ENCODE assay signal across 11 mouse cellular contexts in the genomic region with DNA sequence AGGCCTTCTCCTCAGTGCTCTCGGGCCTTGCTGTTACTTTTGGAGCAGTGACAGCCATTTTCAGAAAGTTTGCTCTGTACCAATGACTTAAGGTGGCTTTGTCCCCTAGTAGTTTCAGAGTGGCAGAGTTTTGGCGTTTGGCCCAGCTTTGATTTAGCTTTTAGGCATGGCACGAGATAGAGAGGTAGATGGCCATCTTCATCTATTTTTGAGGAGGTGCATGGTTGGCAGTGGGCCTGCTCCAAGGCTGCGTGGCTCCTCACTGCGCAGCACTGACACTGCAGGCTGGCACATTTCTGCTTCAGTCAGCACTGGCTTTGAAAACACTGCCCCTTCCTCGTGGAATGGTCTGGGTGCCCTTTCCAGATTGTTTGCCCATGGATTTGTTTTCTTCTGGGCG.
A peak's percentile ranks its signal among the peaks of the same experiment; 100 is the strongest.
DNase-seq lines count a peak whose midpoint lies in the region; ATAC-seq and TF ChIP-seq lines count a peak whose summit lies in the region.
"Had no signal": no experiment of that assay in that cellular context is flagged by ENCODE, and none has a peak within 500 bp of the region (broad histone marks: within the 10 kb centered on the region; RNA-seq: fewer than 3 reads in every experiment).

No protein-coding gene starts in this region.

- no peak for TF ChIP-seq CTCF in testis, adult 2 months (IDR thresholded peaks at IDR 0.05; ENCODE audit: control insufficient read depth, insufficient read depth, insufficient replicate concordance, low read depth, low read length)
- TF ChIP-seq CTCF in stomach, postnatal 0 days (IDR thresholded peaks at IDR 0.05; ENCODE audit: low read depth), result no peak

- TF ChIP-seq POLR2A in testis, adult 2 months (IDR thresholded peaks at IDR 0.05; ENCODE audit: control insufficient read depth, low read depth, low read length), result no peak

- WGBS in hindbrain, embryonic 13.5 days, result 74% methylated on average over 7 of the region's 7 CpGs
- WGBS in hindbrain, embryonic 12.5 days, result 83% methylated on average over 7 of the region's 7 CpGs
- 65% methylated on average over 7 of the region's 7 CpGs for WGBS in heart, embryonic 13.5 days
- WGBS in stomach, postnatal 0 days, result 49% methylated on average over 7 of the region's 7 CpGs

- TF ChIP-seq EP300 in stomach, postnatal 0 days (optimal IDR thresholded peaks at IDR 0.05), result no peak

- ATAC-seq in hindbrain, embryonic 13.5 days (ENCODE audit: low FRiP score), result no peak
- no peak for ATAC-seq in hindbrain, embryonic 12.5 days (ENCODE audit: low FRiP score)
- ATAC-seq in heart, embryonic 13.5 days (ENCODE audit: extremely low read depth, insufficient number of reproducible peaks, low FRiP score, low TSS enrichment), result no peak
- no peak for ATAC-seq in stomach, postnatal 0 days (ENCODE audit: low FRiP score, low TSS enrichment)
- ATAC-seq: intestine, embryonic 15.5 days had no signal

- H3K9ac ChIP-seq in hindbrain, embryonic 13.5 days, result no peak overlapping the region
- H3K9ac ChIP-seq in hindbrain, embryonic 12.5 days, result no peak overlapping the region
- H3K9ac ChIP-seq in heart, embryonic 13.5 days, result peak overlapping the region; percentile 29; the same call in 1 of the 2 replicates
- no peak overlapping the region for H3K9ac ChIP-seq in stomach, postnatal 0 days (ENCODE audit: low read length)
- H3K9ac ChIP-seq: intestine, embryonic 15.5 days had no signal

- H3K4me2 ChIP-seq in hindbrain, embryonic 13.5 days, result no peak overlapping the region
- no peak overlapping the region for H3K4me2 ChIP-seq in hindbrain, embryonic 12.5 days (replicated peaks)
- no peak overlapping the region for H3K4me2 ChIP-seq in heart, embryonic 13.5 days
- no peak overlapping the region for H3K4me2 ChIP-seq in stomach, postnatal 0 days (replicated peaks; ENCODE audit: low read depth)
- H3K4me2 ChIP-seq: intestine, embryonic 15.5 days had no signal

- no peak overlapping the region for H3K4me3 ChIP-seq in hindbrain, embryonic 13.5 days
- H3K4me3 ChIP-seq in hindbrain, embryonic 12.5 days, result no peak overlapping the region
- H3K4me3 ChIP-seq in testis, adult 2 months (ENCODE audit: control insufficient read depth, low read depth, low read length), result no peak overlapping the region
- H3K4me3 ChIP-seq in heart, embryonic 13.5 days, result no peak overlapping the region
- no peak overlapping the region for H3K4me3 ChIP-seq in stomach, postnatal 0 days (ENCODE audit: low read depth, low read length)
- H3K4me3 ChIP-seq: intestine, embryonic 15.5 days had no signal

- no peaks in the 10 kb centered on the region for H3K9me3 ChIP-seq in hindbrain, embryonic 13.5 days
- H3K9me3 ChIP-seq in hindbrain, embryonic 12.5 days (replicated peaks), result no peaks in the 10 kb centered on the region
- no peaks in the 10 kb centered on the region for H3K9me3 ChIP-seq in heart, embryonic 13.5 days
- no peaks in the 10 kb centered on the region for H3K9me3 ChIP-seq in stomach, postnatal 0 days (ENCODE audit: control insufficient read depth, low read length)
- H3K9me3 ChIP-seq: intestine, embryonic 15.5 days had no signal

- H3K36me3 ChIP-seq in hindbrain, embryonic 13.5 days, result peaks cover 18% of the 10 kb centered on the region
- peaks cover 11% of the 10 kb centered on the region for H3K36me3 ChIP-seq in hindbrain, embryonic 12.5 days
- peaks cover 1% of the 10 kb centered on the region; the same call in 1 of the 2 replicates for H3K36me3 ChIP-seq in testis, adult 2 months (ENCODE audit: control insufficient read depth, insufficient read depth, low read length)
- H3K36me3 ChIP-seq in heart, embryonic 13.5 days, result peaks cover 28% of the 10 kb centered on the region
- H3K36me3 ChIP-seq in stomach, postnatal 0 days (ENCODE audit: control insufficient read depth, insufficient read depth, low read length), result no peaks in the 10 kb centered on the region; the same call in 1 of the 2 replicates

- H3K27me3 ChIP-seq in hindbrain, embryonic 13.5 days, result no peaks in the 10 kb centered on the region
- H3K27me3 ChIP-seq in hindbrain, embryonic 12.5 days, result no peaks in the 10 kb centered on the region
- H3K27me3 ChIP-seq in testis, adult 2 months (ENCODE audit: control insufficient read depth, insufficient read depth, low read length), result no peaks in the 10 kb centered on the region
- H3K27me3 ChIP-seq in heart, embryonic 13.5 days (replicated peaks), result no peaks in the 10 kb centered on the region
- no peaks in the 10 kb centered on the region for H3K27me3 ChIP-seq in stomach, postnatal 0 days (ENCODE audit: control insufficient read depth, insufficient read depth, low read length)
- H3K27me3 ChIP-seq: CH12.LX; intestine, embryonic 15.5 days had no signal

- DNase-seq in testis, postnatal 14 days (ENCODE audit: low spot score), result no peak
- peak; percentile 40 for DNase-seq in skeletal muscle tissue, adult 2 months (ENCODE audit: low read depth, low spot score)
- no peak for DNase-seq in retina, postnatal 1 day
- no peak for DNase-seq in stomach, postnatal 0 days (ENCODE audit: low spot score)
- DNase-seq: thymus, postnatal 36 days had no signal

- 0 out of 2 replicates have a peak overlapping the region, but pooled peaks have one; percentile 3 for H3K27ac ChIP-seq in hindbrain, embryonic 13.5 days
- H3K27ac ChIP-seq in hindbrain, embryonic 12.5 days, result no peak overlapping the region
- H3K27ac ChIP-seq in testis, adult 2 months (ENCODE audit: control insufficient read depth, insufficient read depth, low read depth, low read length), result peak overlapping the region; percentile 48; the same call in 1 of the 2 replicates
- 0 out of 2 replicates have a peak overlapping the region, but pooled peaks have one; percentile 57 for H3K27ac ChIP-seq in heart, embryonic 13.5 days (replicated peaks)
- no peak overlapping the region for H3K27ac ChIP-seq in stomach, postnatal 0 days (replicated peaks)
- H3K27ac ChIP-seq: intestine, embryonic 15.5 days had no signal

- H3K4me1 ChIP-seq in hindbrain, embryonic 13.5 days (replicated peaks), result peaks cover 24% of the 10 kb centered on the region
- peaks cover 3% of the 10 kb centered on the region; the same call in 1 of the 2 replicates for H3K4me1 ChIP-seq in hindbrain, embryonic 12.5 days
- peaks cover 2% of the 10 kb centered on the region for H3K4me1 ChIP-seq in testis, adult 2 months (ENCODE audit: control insufficient read depth, insufficient read depth, low read length)
- H3K4me1 ChIP-seq in heart, embryonic 13.5 days, result peaks cover 47% of the 10 kb centered on the region
- H3K4me1 ChIP-seq in stomach, postnatal 0 days (replicated peaks; ENCODE audit: control insufficient read depth, insufficient read depth), result no peaks in the 10 kb centered on the region; the same call in 1 of the 2 replicates

Comparison
In these comparisons a context has a peak if more than half of its experiments do, and no peak if none do; other contexts are left out.
1. H3K27ac ChIP-seq: peak in hindbrain, embryonic 13.5 days (single experiment), testis, adult 2 months (single experiment) and heart, embryonic 13.5 days (single experiment); none in hindbrain, embryonic 12.5 days (single experiment) and stomach, postnatal 0 days (single experiment).